Mouse (Mus musculus): Measurements from ENCODE around the gene Tada2a. TPM values are rescaled to one million over a fixed set of nuclear protein-coding genes. Genes with fewer than 3 reads are reported as not detected.

Gene Tada2a
- total and polyA plus RNA-seq, 3 experiments: 4.6 to 6.4 (median 6.2) TPM

- TF ChIP-seq EP300 (IDR thresholded peaks at IDR 0.05; ENCODE audit: insufficient read depth, low read depth, low read length) (no peak), CTCF (IDR thresholded peaks at IDR 0.05) (no peak), POLR2A (IDR thresholded peaks at IDR 0.05; ENCODE audit: insufficient read depth, low read depth, low read length) (no peak)
- DNase-seq: no peak
- no peaks in the 10 kb centered on the region for H3K27me3 ChIP-seq (ENCODE audit: control insufficient read depth, insufficient read depth, low read length)
- 75% methylated on average over 3 of the region's 3 CpGs for WGBS
- no peak overlapping the region for H3K4me3 ChIP-seq
- H3K4me1 ChIP-seq (ENCODE audit: control insufficient read depth, insufficient read depth, low read length): no peaks in the 10 kb centered on the region
- no peak overlapping the region for H3K27ac ChIP-seq
- H3K9ac ChIP-seq (ENCODE audit: low read depth, low read length): no peak overlapping the region
- no peaks in the 10 kb centered on the region for H3K79me2 ChIP-seq (replicated peaks; ENCODE audit: control insufficient read depth, insufficient read depth, low read length)
- intact Hi-C loops (cut with DNase I): no loop called here
- no peaks in the 10 kb centered on the region for H3K36me3 ChIP-seq (ENCODE audit: control insufficient read depth, insufficient read depth, low read length)
These were observed 49.1 kb downstream of the Tada2a start for GRCm38 (mm10) chr11:84080327-84080726.

- TF ChIP-seq POLR2A (IDR thresholded peaks at IDR 0.05; ENCODE audit: insufficient read depth, low read depth, low read length): no peak
- TF ChIP-seq EP300 (IDR thresholded peaks at IDR 0.05; ENCODE audit: insufficient read depth, low read depth, low read length): no peak
- no peak for TF ChIP-seq CTCF (IDR thresholded peaks at IDR 0.05)
- H3K27me3 ChIP-seq (ENCODE audit: control insufficient read depth, insufficient read depth, low read length): no peaks in the 10 kb centered on the region
- no peak for DNase-seq
- no peak overlapping the region for H3K27ac ChIP-seq
- H3K36me3 ChIP-seq (ENCODE audit: control insufficient read depth, insufficient read depth, low read length): no peaks in the 10 kb centered on the region
- H3K4me3 ChIP-seq: no peak overlapping the region
- H3K9ac ChIP-seq (ENCODE audit: low read depth, low read length): no peak overlapping the region
- 56% methylated on average over 4 of the region's 4 CpGs for WGBS
- intact Hi-C loops (cut with DNase I): no loop called here
- no peaks in the 10 kb centered on the region for H3K4me1 ChIP-seq (ENCODE audit: control insufficient read depth, insufficient read depth, low read length)
- H3K79me2 ChIP-seq (replicated peaks; ENCODE audit: control insufficient read depth, insufficient read depth, low read length): no peaks in the 10 kb centered on the region
These were observed 49.5 kb downstream of the Tada2a start for GRCm38 (mm10) chr11:84079887-84080286.

- Histone ChIP-seq H3K9ac (ENCODE audit: low read depth, low read length) (no peak overlapping the region), H3K27me3 (ENCODE audit: control insufficient read depth, insufficient read depth, low read length) (no peaks in the 10 kb centered on the region), H3K36me3 (ENCODE audit: control insufficient read depth, insufficient read depth, low read length) (no peaks in the 10 kb centered on the region), H3K79me2 (replicated peaks; ENCODE audit: control insufficient read depth, insufficient read depth, low read length) (no peaks in the 10 kb centered on the region), H3K4me3 (no peak overlapping the region), H3K4me1 (ENCODE audit: control insufficient read depth, insufficient read depth, low read length) (no peaks in the 10 kb centered on the region), H3K27ac (no peak overlapping the region)
- DNase-seq: no peak
- no peak for TF ChIP-seq POLR2A (IDR thresholded peaks at IDR 0.05; ENCODE audit: insufficient read depth, low read depth, low read length)
- TF ChIP-seq EP300 (IDR thresholded peaks at IDR 0.05; ENCODE audit: insufficient read depth, low read depth, low read length): no peak
- no peak for TF ChIP-seq CTCF (IDR thresholded peaks at IDR 0.05)
- intact Hi-C loops (cut with DNase I): no loop called here
- WGBS: 92% methylated on average over 11 of the region's 11 CpGs
These were observed 50.0 kb downstream of the Tada2a start for GRCm38 (mm10) chr11:84079361-84079760.

GRCm38 (mm10) chr11:84078601-84079000 is 50.8 kb downstream of the Tada2a start:
- 83% methylated on average over 9 of the region's 9 CpGs for WGBS

GRCm38 (mm10) chr11:84077008-84077407 is 52.4 kb downstream of the Tada2a start:
- no peaks in the 10 kb centered on the region for H3K36me3 ChIP-seq (ENCODE audit: control insufficient read depth, insufficient read depth, low read length)
- DNase-seq: no peak
- 83% methylated on average over 2 of the region's 2 CpGs for WGBS
- TF ChIP-seq POLR2A (IDR thresholded peaks at IDR 0.05; ENCODE audit: insufficient read depth, low read depth, low read length): no peak
- TF ChIP-seq EP300 (IDR thresholded peaks at IDR 0.05; ENCODE audit: insufficient read depth, low read depth, low read length): no peak
- no peak for TF ChIP-seq CTCF (IDR thresholded peaks at IDR 0.05)
- H3K27ac ChIP-seq: no peak overlapping the region
- intact Hi-C loops (cut with DNase I): no loop called here
- H3K79me2 ChIP-seq (replicated peaks; ENCODE audit: control insufficient read depth, insufficient read depth, low read length): no peaks in the 10 kb centered on the region
- H3K4me1 ChIP-seq (ENCODE audit: control insufficient read depth, insufficient read depth, low read length): peaks cover 5% of the 10 kb centered on the region
- H3K9ac ChIP-seq (ENCODE audit: low read depth, low read length): no peak overlapping the region
- H3K27me3 ChIP-seq (ENCODE audit: control insufficient read depth, insufficient read depth, low read length): no peaks in the 10 kb centered on the region
- no peak overlapping the region for H3K4me3 ChIP-seq

More at GRCm38 (mm10) chr11:84078601-84079000, 50.8 kb downstream of the Tada2a start:
- TF ChIP-seq CTCF (IDR thresholded peaks at IDR 0.05) (no peak), POLR2A (IDR thresholded peaks at IDR 0.05; ENCODE audit: insufficient read depth, low read depth, low read length) (no peak), EP300 (IDR thresholded peaks at IDR 0.05; ENCODE audit: insufficient read depth, low read depth, low read length) (no peak)
- Histone ChIP-seq H3K4me1 (ENCODE audit: control insufficient read depth, insufficient read depth, low read length) (no peaks in the 10 kb centered on the region; the same call in 1 of the 2 replicates), H3K36me3 (ENCODE audit: control insufficient read depth, insufficient read depth, low read length) (no peaks in the 10 kb centered on the region), H3K4me3 (no peak overlapping the region), H3K27me3 (ENCODE audit: control insufficient read depth, insufficient read depth, low read length) (no peaks in the 10 kb centered on the region), H3K79me2 (replicated peaks; ENCODE audit: control insufficient read depth, insufficient read depth, low read length) (no peaks in the 10 kb centered on the region), H3K27ac (no peak overlapping the region), H3K9ac (ENCODE audit: low read depth, low read length) (no peak overlapping the region)
- DNase-seq: no peak
- intact Hi-C loops (cut with DNase I): no loop called here

- no peaks in the 10 kb centered on the region; the same call in 1 of the 2 replicates for H3K27me3 ChIP-seq (ENCODE audit: control insufficient read depth, insufficient read depth, low read length)
- DNase-seq: peak in 1 of 2 experiments; percentile 19
- 53% methylated on average over 7 of the region's 7 CpGs for WGBS
- H3K27ac ChIP-seq: no peak overlapping the region; the same call in 1 of the 2 replicates
- H3K9ac ChIP-seq (ENCODE audit: low read depth, low read length): no peak overlapping the region
- H3K4me3 ChIP-seq: no peak overlapping the region
- intact Hi-C loops (cut with DNase I): no loop called here
- H3K36me3 ChIP-seq (ENCODE audit: control insufficient read depth, insufficient read depth, low read length): no peaks in the 10 kb centered on the region
- TF ChIP-seq EP300 (IDR thresholded peaks at IDR 0.05; ENCODE audit: insufficient read depth, low read depth, low read length): no peak
- peaks cover 5% of the 10 kb centered on the region for H3K4me1 ChIP-seq (ENCODE audit: control insufficient read depth, insufficient read depth, low read length)
- no peaks in the 10 kb centered on the region for H3K79me2 ChIP-seq (replicated peaks; ENCODE audit: control insufficient read depth, insufficient read depth, low read length)
These were observed 55.3 kb downstream of the Tada2a start for GRCm38 (mm10) chr11:84073816-84074764.
